Mouse (Mus musculus) forebrain, embryonic 10.5 days (tissue): ENCODE results near the gene Dhx8. TPM values are rescaled to one million over a fixed set of nuclear protein-coding genes. Genes with fewer than 3 reads are reported as not detected.

Experiments
- DNase-seq: peaks from one replicate; pipeline ENCODE4 v3.0.0-alpha.2; 2017; ENCODE audit warnings: low spot score; ENCODE audit errors: extremely low spot score
- H3K27ac ChIP-seq: fragments of 300-500 bp; sonication (generic); 2 replicates; pipeline ENCODE4 v1.5.1; 2016; ENCODE audit warnings: mild to moderate bottlenecking
- H3K27me3 ChIP-seq: fragments of 300-500 bp; sonication (generic); 2 replicates; pipeline ENCODE4 v1.6.1; 2016; ENCODE audit warnings: mild to moderate bottlenecking; ENCODE audit not compliant: poor library complexity, severe bottlenecking
- H3K36me3 ChIP-seq: fragments of 300-500 bp; sonication (generic); replicated peaks from 2 replicates; pipeline ENCODE4 v1.6.1; 2016; ENCODE audit warnings: mild to moderate bottlenecking, moderate library complexity
- H3K4me1 ChIP-seq: fragments of 300-500 bp; sonication (generic); 2 replicates; pipeline ENCODE4 v1.6.1; 2016
- H3K4me3 ChIP-seq: fragments of 300-500 bp; sonication (generic); 2 replicates; pipeline ENCODE4 v1.5.1; 2016; ENCODE audit warnings: mild to moderate bottlenecking, moderate library complexity
- H3K9me3 ChIP-seq: fragments of 300-500 bp; sonication (generic); 2 replicates; pipeline ENCODE4 v1.6.1; 2016; ENCODE audit warnings: mild to moderate bottlenecking, moderate library complexity
- WGBS: fragments of 180-500 bp; shearing (Covaris S2); methylation state at CpG from one replicate; pipeline ENCODE4 v1.1.7; 2016; 5-methylcytosine and 5-hydroxymethylcytosine counted together
- polyA plus RNA-seq: library from polyadenylated mRNA; unstranded; fragments of >200 nt; fragmentation: Nextera tagmentation; extraction: Ambion mirVana; gene quantifications from 2 replicates; pipeline ENCODE4 v1.2.1, GENCODE M21; 2016

Gene Dhx8
- polyA plus RNA-seq, 1 experiment from 2014 or later, result 51.2 TPM

GRCm38 (mm10) chr11:101706764-101707448 is 25.8 kb upstream of the Dhx8 start:
- Histone ChIP-seq H3K36me3 (no peaks in the 10 kb centered on the region), H3K4me3 (no peak overlapping the region), H3K27me3 (no peaks in the 10 kb centered on the region), H3K27ac (no peak overlapping the region), H3K9me3 (no peaks in the 10 kb centered on the region), H3K4me1 (peaks cover 3% of the 10 kb centered on the region; the same call in 1 of the 2 replicates)
- WGBS, result 87% methylated on average over 10 of the region's 10 CpGs
- no peak for DNase-seq

- WGBS, result 68% methylated on average over 5 of the region's 5 CpGs
- Histone ChIP-seq H3K36me3 (no peaks in the 10 kb centered on the region), H3K4me1 (peaks cover 3% of the 10 kb centered on the region; the same call in 1 of the 2 replicates), H3K4me3 (no peak overlapping the region), H3K27ac (no peak overlapping the region), H3K9me3 (no peaks in the 10 kb centered on the region), H3K27me3 (no peaks in the 10 kb centered on the region)
- DNase-seq, result no peak
Measured at GRCm38 (mm10) chr11:101708482-101708881, 24.2 kb upstream of the Dhx8 start.

- no peaks in the 10 kb centered on the region for H3K4me1 ChIP-seq
- WGBS, result 89% methylated on average over 9 of the region's 9 CpGs
- no peak for DNase-seq
Measured at GRCm38 (mm10) chr11:101712811-101713210, 19.9 kb upstream of the Dhx8 start.

GRCm38 (mm10) chr11:101714012-101714411 is 18.7 kb upstream of the Dhx8 start:
- no peak overlapping the region for H3K4me3 ChIP-seq
- H3K4me1 ChIP-seq, result no peaks in the 10 kb centered on the region
- no peaks in the 10 kb centered on the region for H3K9me3 ChIP-seq
- 87% methylated on average over 7 of the region's 7 CpGs for WGBS
- no peak for DNase-seq
- no peaks in the 10 kb centered on the region for H3K36me3 ChIP-seq
- H3K27ac ChIP-seq, result no peak overlapping the region
- no peaks in the 10 kb centered on the region for H3K27me3 ChIP-seq

More at GRCm38 (mm10) chr11:101712811-101713210, 19.9 kb upstream of the Dhx8 start:
- Histone ChIP-seq H3K27me3 (no peaks in the 10 kb centered on the region), H3K36me3 (no peaks in the 10 kb centered on the region), H3K9me3 (no peaks in the 10 kb centered on the region), H3K4me3 (no peak overlapping the region), H3K27ac (no peak overlapping the region)

- Histone ChIP-seq H3K4me3 (no peak overlapping the region), H3K27me3 (no peaks in the 10 kb centered on the region), H3K27ac (no peak overlapping the region), H3K9me3 (no peaks in the 10 kb centered on the region), H3K36me3 (no peaks in the 10 kb centered on the region), H3K4me1 (no peaks in the 10 kb centered on the region)
- no peak for DNase-seq
- WGBS, result 62% methylated on average over 4 of the region's 4 CpGs
Measured at GRCm38 (mm10) chr11:101718324-101718723, 14.4 kb upstream of the Dhx8 start.

GRCm38 (mm10) chr11:101719986-101720520 is 12.7 kb upstream of the Dhx8 start:
- WGBS, result 87% methylated on average over 21 of the region's 21 CpGs
- Histone ChIP-seq H3K27me3 (no peaks in the 10 kb centered on the region), H3K4me3 (no peak overlapping the region), H3K36me3 (no peaks in the 10 kb centered on the region), H3K4me1 (no peaks in the 10 kb centered on the region), H3K9me3 (no peaks in the 10 kb centered on the region), H3K27ac (no peak overlapping the region)
- DNase-seq, result no peak

GRCm38 (mm10) chr11:101725043-101725442 is 7.7 kb upstream of the Dhx8 start:
- DNase-seq, result no peak
- Histone ChIP-seq H3K9me3 (no peaks in the 10 kb centered on the region), H3K4me3 (no peak overlapping the region), H3K27me3 (no peaks in the 10 kb centered on the region), H3K27ac (no peak overlapping the region), H3K36me3 (no peaks in the 10 kb centered on the region), H3K4me1 (peaks cover 9% of the 10 kb centered on the region)
- WGBS, result 84% methylated on average over 8 of the region's 8 CpGs

GRCm38 (mm10) chr11:101726765-101727164 is 6.0 kb upstream of the Dhx8 start:
- no peaks in the 10 kb centered on the region for H3K27me3 ChIP-seq
- H3K9me3 ChIP-seq, result no peaks in the 10 kb centered on the region
- H3K36me3 ChIP-seq, result no peaks in the 10 kb centered on the region
- WGBS, result 63% methylated on average over 2 of the region's 2 CpGs
- peaks cover 9% of the 10 kb centered on the region for H3K4me1 ChIP-seq
- DNase-seq, result no peak
- no peak overlapping the region for H3K4me3 ChIP-seq
- H3K27ac ChIP-seq, result no peak overlapping the region

GRCm38 (mm10) chr11:101729308-101729707 is 3.4 kb upstream of the Dhx8 start:
- Histone ChIP-seq H3K36me3 (no peaks in the 10 kb centered on the region), H3K9me3 (no peaks in the 10 kb centered on the region), H3K4me3 (no peak overlapping the region), H3K4me1 (peaks cover 24% of the 10 kb centered on the region), H3K27ac (no peak overlapping the region), H3K27me3 (no peaks in the 10 kb centered on the region)
- DNase-seq, result no peak
- WGBS, result 75% methylated on average over 3 of the region's 3 CpGs

- Histone ChIP-seq H3K36me3 (peaks cover 42% of the 10 kb centered on the region), H3K4me1 (peaks cover 14% of the 10 kb centered on the region), H3K27me3 (no peaks in the 10 kb centered on the region), H3K9me3 (no peaks in the 10 kb centered on the region), H3K27ac (no peak overlapping the region), H3K4me3 (peak overlapping the region; percentile 67)
- WGBS, result 45% methylated on average over 9 of the region's 9 CpGs
- DNase-seq, result no peak
Measured at GRCm38 (mm10) chr11:101733596-101733995, 877 bp downstream of the Dhx8 start.

- Histone ChIP-seq H3K4me3 (no peak overlapping the region), H3K27ac (no peak overlapping the region), H3K4me1 (no peaks in the 10 kb centered on the region), H3K36me3 (peaks cover 98% of the 10 kb centered on the region), H3K27me3 (no peaks in the 10 kb centered on the region), H3K9me3 (no peaks in the 10 kb centered on the region)
- WGBS, result 95% methylated on average over 8 of the region's 8 CpGs
- no peak for DNase-seq
Measured at GRCm38 (mm10) chr11:101756616-101757015, 23.9 kb downstream of the Dhx8 start.

- Histone ChIP-seq H3K36me3 (peaks cover 98% of the 10 kb centered on the region), H3K27ac (no peak overlapping the region), H3K4me1 (no peaks in the 10 kb centered on the region), H3K4me3 (no peak overlapping the region), H3K9me3 (no peaks in the 10 kb centered on the region), H3K27me3 (no peaks in the 10 kb centered on the region)
- DNase-seq, result no peak
- WGBS, result 97% methylated on average over 8 of the region's 8 CpGs
Measured at GRCm38 (mm10) chr11:101757366-101757765, 24.6 kb downstream of the Dhx8 start.

- H3K27me3 ChIP-seq, result no peaks in the 10 kb centered on the region
- no peak overlapping the region for H3K27ac ChIP-seq
- H3K4me1 ChIP-seq, result no peaks in the 10 kb centered on the region
- DNase-seq, result no peak
- no peaks in the 10 kb centered on the region for H3K9me3 ChIP-seq
- no peak overlapping the region for H3K4me3 ChIP-seq
- 87% methylated on average over 5 of the region's 5 CpGs for WGBS
- peaks cover 96% of the 10 kb centered on the region for H3K36me3 ChIP-seq
Measured at GRCm38 (mm10) chr11:101758431-101758830, 25.7 kb downstream of the Dhx8 start.
